Mouse (Mus musculus) urinary bladder, postnatal 10 days (tissue): ENCODE data around the gene Atp13a1.

Source experiments
- DNase-seq: peaks from one replicate; pipeline ENCODE4 v3.0.0; 2022; ENCODE audit warnings: low spot score

The Atp13a1 gene

GRCm38 (mm10) chr8:69799946-69800345, 9.0 kb downstream of the Atp13a1 start:
- DNase-seq, result no peak

- DNase-seq, result peak; percentile 3
These were observed 10.8 kb downstream of the Atp13a1 start for GRCm38 (mm10) chr8:69801796-69802195.

- peak; percentile 3 for DNase-seq
These were observed 11.3 kb downstream of the Atp13a1 start for GRCm38 (mm10) chr8:69802216-69802615.

- DNase-seq, result peak; percentile 7
These were observed 12.4 kb downstream of the Atp13a1 start for GRCm38 (mm10) chr8:69803366-69803765.

- no peak for DNase-seq
These were observed 13.6 kb downstream of the Atp13a1 start for GRCm38 (mm10) chr8:69804537-69804936.

GRCm38 (mm10) chr8:69805086-69805485, 14.1 kb downstream of the Atp13a1 start:
- peak; percentile 11 for DNase-seq

GRCm38 (mm10) chr8:69805491-69805890, 14.5 kb downstream of the Atp13a1 start:
- DNase-seq, result peak; percentile 9

- no peak for DNase-seq
These were observed 16.3 kb downstream of the Atp13a1 start for GRCm38 (mm10) chr8:69807236-69807635.

- no peak for DNase-seq
These were observed 17.3 kb downstream of the Atp13a1 start, which contains the start of gene Gmip for GRCm38 (mm10) chr8:69808094-69808863. TSS of gene Gmip (plus strand) at chr8:69808679.

- no peak for DNase-seq
These were observed 18.0 kb downstream of the Atp13a1 start for GRCm38 (mm10) chr8:69808864-69809403.

- no peak for DNase-seq
These were observed 18.9 kb downstream of the Atp13a1 start for GRCm38 (mm10) chr8:69809820-69810219.

GRCm38 (mm10) chr8:69814881-69815280, 23.9 kb downstream of the Atp13a1 start:
- no peak for DNase-seq

GRCm38 (mm10) chr8:69815396-69815795, 24.4 kb downstream of the Atp13a1 start:
- DNase-seq, result no peak

GRCm38 (mm10) chr8:69820466-69820865, 29.5 kb downstream of the Atp13a1 start:
- no peak for DNase-seq

GRCm38 (mm10) chr8:69821971-69822385, 31.0 kb downstream of the Atp13a1 start:
- DNase-seq, result no peak

GRCm38 (mm10) chr8:69822386-69823191, 31.6 kb downstream of the Atp13a1 start, which contains the start of gene Lpar2:
TSS of gene Lpar2 (plus strand) at chr8:69822429.
- DNase-seq, result no peak

GRCm38 (mm10) chr8:69826371-69826770, 35.4 kb downstream of the Atp13a1 start:
- no peak for DNase-seq

GRCm38 (mm10) chr8:69832298-69832853, 41.4 kb downstream of the Atp13a1 start, which contains the start of gene Pbx4:
TSS of gene Pbx4 (plus strand) at chr8:69832491.
- no peak for DNase-seq

- DNase-seq, result no peak
These were observed 46.2 kb downstream of the Atp13a1 start for GRCm38 (mm10) chr8:69837057-69837682.

- DNase-seq, result no peak
These were observed 56.5 kb downstream of the Atp13a1 start for GRCm38 (mm10) chr8:69847167-69848065.

- DNase-seq, result no peak
These were observed 58.0 kb downstream of the Atp13a1 start for GRCm38 (mm10) chr8:69848951-69849350.
